Mouse (Mus musculus): ENCODE measurements around the gene Gabarapl2.
A peak's percentile ranks its signal among the peaks of the same experiment; 100 is the strongest.
"Not testable (repeated sequence)": the region's sequence is repeated elsewhere in the genome, so short reads cannot be mapped to it uniquely, and the experiment has no call there.

Gene Gabarapl2

DNA sequence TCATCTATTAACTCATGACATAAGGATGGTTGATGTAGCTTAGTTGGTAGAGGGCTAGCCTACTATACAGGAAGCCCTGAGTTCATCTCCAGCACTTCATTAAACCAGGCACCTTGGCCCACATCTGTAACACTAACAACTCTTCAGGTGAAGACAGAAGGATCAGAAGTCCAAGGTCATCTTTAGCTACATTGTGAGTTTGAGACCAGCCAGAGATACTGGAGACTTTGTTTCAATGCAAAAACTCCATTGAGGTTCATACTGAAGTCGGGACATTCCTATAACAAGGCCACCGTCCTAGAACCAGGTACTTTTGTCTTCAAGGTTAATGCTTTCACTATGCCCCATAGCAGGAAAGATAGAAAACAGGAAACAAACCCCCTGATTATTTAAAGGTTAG is 6.3 kb upstream of the Gabarapl2 start:
- no peak for DNase-seq (ENCODE audit: low read depth, low spot score)

GRCm38 (mm10) chr8:111937184-111937583 is 3.3 kb upstream of the Gabarapl2 start:
- DNase-seq (ENCODE audit: low read depth, low spot score) = no peak

- not testable (repeated sequence) for DNase-seq (ENCODE audit: low read depth, low spot score)
Measured at GRCm38 (mm10) chr8:111938076-111938985, 2.2 kb upstream of the Gabarapl2 start.

DNA sequence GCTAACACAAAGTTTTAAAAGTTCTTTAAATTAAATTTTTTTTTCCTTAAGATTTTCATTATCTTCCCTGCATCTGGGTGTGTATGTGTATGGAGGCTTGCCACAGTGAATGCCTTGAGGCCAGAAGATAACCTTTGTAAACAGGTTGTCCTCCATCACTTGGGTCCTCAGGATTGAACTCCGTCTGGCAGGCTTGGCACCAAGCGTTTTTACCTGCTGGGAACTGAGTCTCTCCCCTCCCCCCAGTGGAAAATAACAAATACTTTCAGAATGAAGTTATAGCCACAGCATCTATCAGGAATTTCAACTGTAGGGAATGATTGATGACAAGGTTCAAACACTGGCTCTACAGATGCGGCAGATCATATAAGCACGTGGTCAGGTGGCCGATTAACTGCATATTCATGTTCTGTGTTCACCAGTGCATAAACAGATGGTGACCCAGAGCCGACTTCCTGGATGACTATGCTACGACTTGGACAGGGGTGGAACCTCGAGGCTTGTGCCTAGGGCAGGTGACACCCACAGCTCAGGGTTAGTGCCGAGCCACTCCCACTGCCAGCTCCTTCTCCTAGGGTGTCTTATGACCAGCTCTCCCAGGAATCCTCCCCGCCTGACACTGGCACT is 874 bp upstream of the Gabarapl2 start:
- peak; percentile 77 for DNase-seq (ENCODE audit: low read depth, low spot score)

- DNase-seq (ENCODE audit: low read depth, low spot score) = no peak
Measured at GRCm38 (mm10) chr8:111941101-111941454, 575 bp downstream of the Gabarapl2 start.

- DNase-seq (ENCODE audit: low read depth, low spot score) = no peak
Measured at GRCm38 (mm10) chr8:111943544-111943943, 3.0 kb downstream of the Gabarapl2 start.

- no peak for DNase-seq (ENCODE audit: low read depth, low spot score)
Measured at GRCm38 (mm10) chr8:111947144-111947543, 6.6 kb downstream of the Gabarapl2 start.

DNA sequence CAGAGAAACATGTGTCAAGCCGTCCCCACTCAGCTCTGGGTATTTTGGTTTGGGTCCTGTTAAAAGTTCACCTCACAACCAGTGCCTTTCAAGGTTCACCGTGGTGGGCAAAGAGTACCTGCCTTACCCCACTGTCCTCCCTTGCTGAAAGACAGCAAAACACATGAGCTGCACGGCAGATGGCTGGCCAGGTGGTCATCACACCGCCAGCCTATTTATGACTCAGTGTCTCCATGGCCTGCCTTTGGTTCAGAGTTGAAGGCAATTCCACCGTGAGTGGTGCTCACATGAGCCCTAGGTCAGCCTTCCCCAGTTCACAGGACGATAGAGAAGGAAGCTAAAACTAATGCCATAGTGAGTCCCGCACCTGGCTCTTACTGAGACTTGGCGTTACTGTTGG is 7.5 kb downstream of the Gabarapl2 start:
- no peak for DNase-seq (ENCODE audit: low read depth, low spot score)

GRCm38 (mm10) chr8:111950846-111951245 is 10.3 kb downstream of the Gabarapl2 start:
- no peak for DNase-seq (ENCODE audit: low read depth, low spot score)

GRCm38 (mm10) chr8:111951317-111951716 is 10.8 kb downstream of the Gabarapl2 start:
- no peak for DNase-seq (ENCODE audit: low read depth, low spot score)

DNA sequence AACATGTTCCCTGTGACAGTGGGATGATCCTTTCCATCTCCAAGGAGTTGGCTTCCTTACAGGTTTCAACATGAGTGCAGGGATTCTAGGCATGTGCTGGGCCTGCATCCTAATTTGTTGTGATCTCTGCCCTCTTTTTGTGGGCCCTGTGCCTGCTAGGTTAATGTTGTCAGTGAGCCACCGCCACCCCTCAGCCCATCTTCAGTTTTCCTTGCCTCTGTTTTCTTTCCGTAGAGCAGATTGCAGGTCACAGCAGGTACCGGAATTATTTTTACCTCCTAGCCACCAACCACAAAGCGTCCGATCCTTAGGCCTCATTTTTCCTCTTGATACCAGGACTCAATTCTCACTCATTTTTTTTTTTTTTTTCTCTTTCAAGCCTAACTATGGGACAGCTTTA is 11.4 kb downstream of the Gabarapl2 start:
- DNase-seq (ENCODE audit: low read depth, low spot score) = no peak

DNA sequence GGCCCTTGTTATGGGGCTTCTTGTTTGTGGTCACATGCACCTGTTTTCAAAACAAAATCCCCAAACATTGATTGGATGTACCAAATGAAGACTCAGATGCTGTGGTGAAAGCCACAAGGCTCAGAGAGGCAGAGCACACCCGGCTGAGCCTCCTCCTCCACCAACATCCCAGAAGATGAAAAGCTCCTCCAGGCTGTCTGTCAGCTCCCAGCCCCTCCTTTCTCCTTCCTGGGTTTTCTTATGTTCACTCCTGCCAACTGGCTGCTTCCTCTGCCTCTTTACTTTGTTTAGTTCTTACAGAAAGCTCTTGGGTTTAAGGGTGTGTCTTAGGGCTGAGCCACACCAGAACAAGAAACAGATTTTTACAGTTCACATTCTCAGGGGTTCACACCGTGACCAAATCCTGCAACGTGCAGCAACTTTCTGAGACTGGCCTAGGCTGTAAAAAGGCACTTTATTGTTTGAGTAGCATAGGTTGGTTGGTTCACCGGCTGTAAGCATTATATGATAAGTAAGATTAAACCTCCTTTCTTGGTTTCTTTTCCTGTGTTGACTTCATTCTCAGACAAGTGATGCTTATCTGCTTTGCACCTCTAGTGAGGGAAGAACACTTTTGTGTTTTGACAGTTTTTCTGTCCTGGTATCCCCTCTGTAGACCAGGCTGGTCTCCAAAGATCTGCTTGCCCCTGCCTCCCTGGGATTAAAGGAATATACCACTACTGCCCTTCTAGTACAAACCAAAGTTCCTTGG is 14.5 kb downstream of the Gabarapl2 start:
- DNase-seq (ENCODE audit: low read depth, low spot score) = no peak

GRCm38 (mm10) chr8:111955879-111956278 is 15.4 kb downstream of the Gabarapl2 start:
- no peak for DNase-seq (ENCODE audit: low read depth, low spot score)

DNA sequence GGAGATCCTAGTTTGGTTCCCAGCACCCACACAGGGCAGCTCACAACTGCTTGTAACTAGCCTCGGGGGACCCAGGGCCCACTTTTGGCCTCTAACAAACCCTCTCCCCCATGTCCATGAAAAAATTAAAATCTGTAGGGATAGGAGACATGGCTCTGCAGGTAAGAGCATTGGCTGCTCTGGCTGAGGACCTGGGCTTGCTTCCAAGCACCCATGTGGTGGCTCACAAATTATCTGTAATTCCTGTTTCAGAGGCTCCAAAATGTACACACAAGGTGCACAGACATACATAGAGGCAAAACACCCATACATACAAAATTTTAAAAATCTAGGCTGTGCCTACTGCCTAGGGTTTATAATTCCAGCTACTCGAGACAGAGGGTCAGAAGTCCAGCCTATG is 16.7 kb downstream of the Gabarapl2 start:
- no peak for DNase-seq (ENCODE audit: low read depth, low spot score)

- DNase-seq (ENCODE audit: low read depth, low spot score) = no peak
Measured at GRCm38 (mm10) chr8:111960591-111961321, 20.3 kb downstream of the Gabarapl2 start.

DNA sequence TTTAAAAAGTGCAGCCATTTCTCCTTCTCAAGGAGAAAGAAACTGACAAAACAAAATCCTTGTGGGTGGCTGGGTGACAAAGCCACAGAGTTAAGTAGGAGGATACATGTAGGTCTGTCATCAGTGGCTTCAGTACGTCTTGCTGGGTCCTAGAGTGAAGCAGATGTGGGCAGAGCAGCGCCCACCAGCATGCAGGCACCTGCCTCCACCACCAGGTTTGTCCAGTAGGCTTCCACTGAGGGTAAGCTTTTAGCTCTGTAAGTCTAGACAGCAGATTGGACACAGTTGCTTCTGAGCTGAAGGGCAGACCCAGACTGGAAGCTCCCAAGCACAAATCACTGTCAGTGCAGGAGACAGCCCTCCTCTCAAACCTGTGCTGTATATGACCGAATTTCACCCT is 20.8 kb downstream of the Gabarapl2 start:
- no peak for DNase-seq (ENCODE audit: low read depth, low spot score)

- DNase-seq (ENCODE audit: low read depth, low spot score) = no peak
Measured at GRCm38 (mm10) chr8:111962589-111962988, 22.1 kb downstream of the Gabarapl2 start.

DNA sequence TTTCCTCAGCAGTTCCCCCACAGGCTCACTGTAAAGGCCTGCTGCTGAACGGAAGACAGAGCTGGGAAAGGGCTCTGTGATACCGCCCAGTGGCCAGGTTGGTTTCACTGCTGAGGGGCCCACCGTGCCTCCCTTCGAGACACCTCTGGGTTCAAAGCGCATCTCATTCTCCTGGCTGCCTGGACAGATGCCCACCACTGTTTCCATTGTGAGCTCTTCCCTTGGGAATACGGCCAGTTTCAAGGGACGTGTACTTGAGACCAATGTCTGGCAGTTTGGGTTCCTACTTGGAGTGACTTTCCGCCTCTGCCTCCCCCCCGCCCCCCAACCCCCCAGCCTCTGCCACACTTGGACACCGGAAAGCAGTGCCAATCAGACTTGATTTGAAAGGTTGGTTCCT is 22.6 kb downstream of the Gabarapl2 start:
- no peak for DNase-seq (ENCODE audit: low read depth, low spot score)

- no peak for DNase-seq (ENCODE audit: low read depth, low spot score)
Measured at GRCm38 (mm10) chr8:111963546-111963945, 23.0 kb downstream of the Gabarapl2 start.

DNA sequence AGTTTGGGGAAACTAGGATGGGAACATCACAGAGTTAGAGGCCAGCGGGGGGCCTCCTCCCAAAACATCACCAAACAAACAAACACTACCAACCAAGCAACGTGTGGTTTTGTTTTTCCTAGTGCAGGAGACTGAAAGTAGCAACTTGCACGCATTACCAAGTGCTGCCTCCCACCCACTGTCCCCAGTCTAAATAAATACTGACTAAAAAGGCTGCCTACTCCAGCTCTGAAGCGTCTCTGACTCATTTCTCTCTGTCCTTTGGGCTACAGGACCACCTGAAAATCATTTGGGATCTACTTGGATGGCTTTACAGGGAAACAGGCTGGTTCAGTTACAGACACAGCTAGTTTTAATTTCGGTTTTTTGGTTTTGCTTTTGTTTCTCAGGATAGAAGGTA is 23.8 kb downstream of the Gabarapl2 start:
- DNase-seq (ENCODE audit: low read depth, low spot score) = no peak

DNA sequence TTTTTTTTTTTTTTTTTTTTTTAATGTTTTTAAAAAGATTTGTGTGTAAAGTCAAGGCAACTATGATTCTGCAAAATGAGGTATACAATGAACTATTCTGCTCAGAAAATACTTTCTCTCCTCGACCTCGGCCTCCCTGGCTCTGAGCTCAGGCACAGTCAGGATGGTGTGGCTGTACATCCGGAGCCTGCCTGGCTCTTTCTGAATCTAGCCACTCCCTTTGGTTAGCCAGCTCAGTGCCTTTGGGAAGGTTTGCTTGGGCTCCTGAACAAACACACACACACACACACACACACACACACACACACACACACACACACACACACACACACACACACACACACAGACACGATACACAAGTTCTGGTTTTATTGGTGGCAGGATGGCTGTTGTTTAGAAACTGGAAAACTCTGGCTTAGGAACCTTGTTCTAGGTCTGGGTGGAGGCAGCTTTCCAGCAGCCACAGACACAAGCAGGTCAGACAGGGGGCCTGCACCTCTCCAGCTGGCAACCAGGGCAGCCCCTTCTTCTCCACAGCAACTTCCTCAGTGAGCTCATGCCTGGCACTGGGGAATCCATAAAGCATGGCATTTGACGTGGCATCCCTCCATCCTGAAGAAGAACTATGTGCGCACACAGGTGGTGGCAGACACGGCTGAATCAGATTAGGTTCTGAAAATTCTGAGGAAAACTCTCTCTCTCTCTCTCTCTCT is 24.5 kb downstream of the Gabarapl2 start:
- no peak for DNase-seq (ENCODE audit: low read depth, low spot score)

Data from c-Kit-negative CD71-positive TER-119-positive erythroid progenitor cells, embryonic 14.5 days (primary cell).